Mouse (Mus musculus) layer of hippocampus, postnatal 25 days (tissue): ENCODE data around the gene Olfr705. TPM values are rescaled to one million over a fixed set of nuclear protein-coding genes. Genes with fewer than 3 reads are reported as not detected.
"Not testable (repeated sequence)": the region's sequence is repeated elsewhere in the genome, so short reads cannot be mapped to it uniquely, and the experiment has no call there.

Experiments used
- DNase-seq, 2 experiments: peaks; one replicate each; pipeline ENCODE4 v3.0.0; 2022; ENCODE audit warnings: mixed read lengths in 2 of 2, low spot score in 1 of 2; ENCODE audit errors: extremely low spot score in 1 of 2
- total RNA-seq, 2 experiments: library from RNA; stranded (reverse); gene quantifications; 2 replicates each; pipeline ENCODE4 v1.2.3; 2021

Olfr705 gene
- total RNA-seq: not detected

- DNase-seq: no peak
Observed at GRCm38 (mm10) chr7:106876791-106877190, at the start of gene Olfr705. TSS of gene Olfr705 (minus strand) at chr7:106876891.

- DNase-seq: not testable (repeated sequence)
Observed at GRCm38 (mm10) chr7:106920961-106921360, 44.3 kb upstream of the Olfr705 start.

- no peak for DNase-seq
Observed at GRCm38 (mm10) chr7:106907676-106908075, 31.0 kb upstream of the Olfr705 start, which contains the start of gene Olfr1532-ps1. TSS of gene Olfr1532-ps1 (plus strand) at chr7:106908001.

- not testable (repeated sequence) for DNase-seq
Observed at GRCm38 (mm10) chr7:106901141-106901540, 24.4 kb upstream of the Olfr705 start, which contains the start of gene Olfr707. TSS of gene Olfr707 (minus strand) at chr7:106901241.

- DNase-seq: no peak
Observed at GRCm38 (mm10) chr7:106888062-106888461, 11.4 kb upstream of the Olfr705 start, which contains the start of gene Olfr706. TSS of gene Olfr706 (minus strand) at chr7:106888162.

- DNase-seq: no peak
Observed at GRCm38 (mm10) chr7:106862885-106863284, 13.8 kb downstream of the Olfr705 start, which contains the start of gene Olfr704. TSS of gene Olfr704 (plus strand) at chr7:106863185.

- no peak for DNase-seq
Observed at GRCm38 (mm10) chr7:106843060-106843459, 33.6 kb downstream of the Olfr705 start, which contains the start of gene Olfr703. TSS of gene Olfr703 (plus strand) at chr7:106843360.

- DNase-seq: no peak
Observed at GRCm38 (mm10) chr7:106833793-106834192, 42.9 kb downstream of the Olfr705 start, which contains the start of gene Olfr702. TSS of gene Olfr702 (minus strand) at chr7:106833893.

Other genes with a start within 250 kb of the Olfr705 start
- not detected for gene Olfr693, start 196.3 kb downstream of the Olfr705 start, total RNA-seq
- gene Olfr694, start 185.1 kb downstream of the Olfr705 start, total RNA-seq: not detected
- not detected for gene Olfr695, start 160.5 kb downstream of the Olfr705 start, total RNA-seq
- not detected for gene Olfr697, start 134.4 kb downstream of the Olfr705 start, total RNA-seq
- gene Olfr698, start 121.5 kb downstream of the Olfr705 start, total RNA-seq: not detected
- gene Olfr699, start 83.7 kb downstream of the Olfr705 start, total RNA-seq: not detected
- not detected for gene Olfr700, start 68.1 kb downstream of the Olfr705 start, total RNA-seq
- not detected for gene Olfr701, start 62.8 kb downstream of the Olfr705 start, total RNA-seq
- gene Olfr702, start 43.0 kb downstream of the Olfr705 start, total RNA-seq: not detected
- gene Olfr703, start 33.5 kb downstream of the Olfr705 start, total RNA-seq: not detected
- not detected for gene Olfr704, start 13.7 kb downstream of the Olfr705 start, total RNA-seq
- not detected for gene Olfr706, start 11.3 kb upstream of the Olfr705 start, total RNA-seq
- gene Olfr707, start 24.4 kb upstream of the Olfr705 start, total RNA-seq: not detected
- gene Olfr1532-ps1, start 31.1 kb upstream of the Olfr705 start, total RNA-seq: not detected
- gene Olfr709-ps1, start 55.3 kb upstream of the Olfr705 start, total RNA-seq: not detected
- not detected for gene Olfr710, start 71.4 kb upstream of the Olfr705 start, total RNA-seq
- gene Olfr6, start 87.0 kb upstream of the Olfr705 start, total RNA-seq: under 1 TPM; 0.07 to 0.10 TPM
- gene Olfr711, start 98.6 kb upstream of the Olfr705 start, total RNA-seq: not detected
- gene Olfr2, start 129.2 kb upstream of the Olfr705 start, total RNA-seq: not detected
- gene Olfr713, start 154.3 kb upstream of the Olfr705 start, total RNA-seq: not detected
- gene Olfr714, start 194.1 kb upstream of the Olfr705 start, total RNA-seq: not detected
- gene Olfr17, start 216.3 kb upstream of the Olfr705 start, total RNA-seq: not detected
- gene Olfr715b, start 233.5 kb upstream of the Olfr705 start, total RNA-seq: not detected